Mouse (Mus musculus) Muller cell, postnatal 12 days (primary cell): ENCODE measurements around the gene Ahcyl1.
A peak's percentile ranks its signal among the peaks of the same experiment; 100 is the strongest.
"Not testable (repeated sequence)": the region's sequence is repeated elsewhere in the genome, so short reads cannot be mapped to it uniquely, and the experiment has no call there.

Source experiments
- DNase-seq: peaks from one replicate; pipeline ENCODE4 v3.0.0-alpha.2; 2015; ENCODE audit errors: inconsistent ontology term

Ahcyl1 gene

GRCm38 (mm10) chr3:107655491-107655890 lies 40.9 kb downstream of the Ahcyl1 start:
- no peak for DNase-seq

- DNase-seq = no peak
These were observed 41.5 kb downstream of the Ahcyl1 start for GRCm38 (mm10) chr3:107654861-107655260.

GRCm38 (mm10) chr3:107652968-107653367 lies 43.4 kb downstream of the Ahcyl1 start:
- no peak for DNase-seq

GRCm38 (mm10) chr3:107650276-107650675 lies 46.1 kb downstream of the Ahcyl1 start:
- not testable (repeated sequence) for DNase-seq

- DNase-seq = no peak
These were observed 49.4 kb downstream of the Ahcyl1 start for GRCm38 (mm10) chr3:107646947-107647346.

GRCm38 (mm10) chr3:107637606-107638172 lies 58.7 kb downstream of the Ahcyl1 start:
- DNase-seq = no peak

- no peak for DNase-seq
These were observed 60.1 kb downstream of the Ahcyl1 start for GRCm38 (mm10) chr3:107636236-107636635.

GRCm38 (mm10) chr3:107635836-107636235 lies 60.5 kb downstream of the Ahcyl1 start:
- DNase-seq = no peak

- no peak for DNase-seq
These were observed 62.5 kb downstream of the Ahcyl1 start for GRCm38 (mm10) chr3:107633906-107634305.

- no peak for DNase-seq
These were observed 63.6 kb downstream of the Ahcyl1 start for GRCm38 (mm10) chr3:107632786-107633185.

- peak; percentile 93 for DNase-seq
These were observed 64.8 kb downstream of the Ahcyl1 start, which contains the start of gene Strip1 for GRCm38 (mm10) chr3:107631523-107631958. TSS of gene Strip1 (minus strand) at chr3:107631694.

- DNase-seq = peak; percentile 86
These were observed 65.5 kb downstream of the Ahcyl1 start, which contains the start of gene Gm10961 for GRCm38 (mm10) chr3:107630682-107631522. TSS of gene Gm10961 (plus strand) at chr3:107631322.

GRCm38 (mm10) chr3:107629411-107629810 lies 66.9 kb downstream of the Ahcyl1 start:
- DNase-seq = no peak

- no peak for DNase-seq
These were observed 67.8 kb downstream of the Ahcyl1 start for GRCm38 (mm10) chr3:107628551-107628950.

GRCm38 (mm10) chr3:107627641-107628040 lies 68.7 kb downstream of the Ahcyl1 start:
- peak; percentile 18 for DNase-seq

- no peak for DNase-seq
These were observed 69.6 kb downstream of the Ahcyl1 start for GRCm38 (mm10) chr3:107626751-107627150.

GRCm38 (mm10) chr3:107625536-107625935 lies 70.8 kb downstream of the Ahcyl1 start:
- DNase-seq = no peak

GRCm38 (mm10) chr3:107624424-107624823 lies 71.9 kb downstream of the Ahcyl1 start:
- no peak for DNase-seq

- no peak for DNase-seq
These were observed 73.8 kb downstream of the Ahcyl1 start for GRCm38 (mm10) chr3:107622537-107622936.

- DNase-seq = no peak
These were observed 74.9 kb downstream of the Ahcyl1 start for GRCm38 (mm10) chr3:107621286-107622075.

- no peak for DNase-seq
These were observed 76.4 kb downstream of the Ahcyl1 start for GRCm38 (mm10) chr3:107619911-107620310.

- no peak for DNase-seq
These were observed 78.6 kb downstream of the Ahcyl1 start for GRCm38 (mm10) chr3:107617800-107618199.
